Mouse (Mus musculus) hindbrain, postnatal 0 days (tissue): ENCODE data around the gene Mcoln3. TPM values are rescaled to one million over a fixed set of nuclear protein-coding genes. Genes with fewer than 3 reads are reported as not detected.
A peak's percentile ranks its signal among the peaks of the same experiment; 100 is the strongest.

Experiments used
- ATAC-seq: fragments of 200-750 bp; cut with Nextera tagmentation; 2 replicates; pipeline ENCODE4 v1.8.0; 2017; ENCODE audit warnings: mild to moderate bottlenecking, moderate TSS enrichment, moderate library complexity
- DNase-seq: peaks from one replicate; pipeline ENCODE4 v3.0.0-alpha.2; 2015; ENCODE audit warnings: low spot score
- H3K27ac ChIP-seq: fragments of 300-500 bp; sonication (generic); 2 replicates; pipeline ENCODE4 v1.5.1; 2014; ENCODE audit warnings: mild to moderate bottlenecking
- H3K27me3 ChIP-seq: fragments of 300-500 bp; sonication (generic); 2 replicates; pipeline ENCODE4 v1.6.1; 2014; ENCODE audit warnings: low read length, mixed read lengths; ENCODE audit not compliant: insufficient read depth
- H3K36me3 ChIP-seq: fragments of 300-500 bp; sonication (generic); 2 replicates; pipeline ENCODE4 v1.6.1; 2014; ENCODE audit warnings: low read length, mixed read lengths; ENCODE audit not compliant: insufficient read depth
- H3K4me1 ChIP-seq: fragments of 300-500 bp; sonication (generic); 2 replicates; pipeline ENCODE4 v1.6.1; 2014; ENCODE audit warnings: antibody characterized with exemption, low read length, mixed read lengths; ENCODE audit not compliant: insufficient read depth
- H3K4me2 ChIP-seq: fragments of 300-500 bp; sonication (generic); 2 replicates; pipeline ENCODE4 v1.6.1; 2014; ENCODE audit warnings: low read depth, mild to moderate bottlenecking, low read length, moderate library complexity, mixed read lengths
- H3K4me3 ChIP-seq: fragments of 300-500 bp; sonication (generic); 2 replicates; pipeline ENCODE4 v1.5.1; 2014; ENCODE audit warnings: low read length
- H3K9ac ChIP-seq: fragments of 300-500 bp; sonication (generic); replicated peaks from 2 replicates; pipeline ENCODE4 v1.6.1; 2014; ENCODE audit warnings: mild to moderate bottlenecking, low read length, moderate library complexity, mixed read lengths
- H3K9me3 ChIP-seq: fragments of 300-500 bp; sonication (generic); 2 replicates; pipeline ENCODE4 v1.6.1; 2016; ENCODE audit warnings: low read length, mixed read lengths
- CTCF ChIP-seq: IDR thresholded peaks from 2 replicates; pipeline ENCODE4 v1.5.1; 2016; ENCODE audit warnings: antibody characterized with exemption, control low read depth, low read depth
- WGBS: fragments of 180-500 bp; shearing (Covaris S2); extraction: QIAGEN DNeasy Blood & Tissue Kit; methylation state at CpG from one replicate; pipeline ENCODE4 v1.1.7; 2014; 5-methylcytosine and 5-hydroxymethylcytosine counted together
- polyA plus RNA-seq: library from polyadenylated mRNA; unstranded; fragments of >200 nt; fragmentation: Nextera tagmentation; extraction: Ambion mirVana; gene quantifications from 2 replicates; pipeline ENCODE4 v1.2.1, GENCODE M21; 2015
- total RNA-seq: library from RNA; depleted of rRNA; stranded (reverse); fragments of >200 nt; gene quantifications from 2 replicates; pipeline ENCODE4 v1.2.3, GENCODE M21; 2014

Gene Mcoln3
- total and polyA plus RNA-seq, 2 experiments from 2014 or later = 0.10 TPM; not detected in 1

- WGBS = 85% methylated on average over 2 of the region's 2 CpGs
- H3K4me3 ChIP-seq = no peak overlapping the region
- H3K9me3 ChIP-seq = no peaks in the 10 kb centered on the region
These were observed 6.9 kb upstream of the Mcoln3 start for GRCm38 (mm10) chr3:146110358-146110757.

GRCm38 (mm10) chr3:146110916-146111315 lies 6.3 kb upstream of the Mcoln3 start:
- WGBS = 76% methylated on average over 6 of the region's 6 CpGs

More at GRCm38 (mm10) chr3:146110358-146110757, 6.9 kb upstream of the Mcoln3 start:
- no peak for TF ChIP-seq CTCF
- Histone ChIP-seq H3K27ac (no peak overlapping the region), H3K27me3 (no peaks in the 10 kb centered on the region), H3K9ac (no peak overlapping the region), H3K4me2 (no peak overlapping the region), H3K4me1 (0 out of 2 replicates have a peak, but pooled peaks cover 3% of the 10 kb centered on the region), H3K36me3 (no peaks in the 10 kb centered on the region)
- no peak for DNase-seq
- no peak for ATAC-seq

GRCm38 (mm10) chr3:146117997-146118457 lies 777 bp downstream of the Mcoln3 start:
- Histone ChIP-seq H3K9ac (no peak overlapping the region), H3K9me3 (no peaks in the 10 kb centered on the region), H3K36me3 (no peaks in the 10 kb centered on the region), H3K27ac (no peak overlapping the region), H3K27me3 (peaks cover 13% of the 10 kb centered on the region), H3K4me3 (no peak overlapping the region), H3K4me1 (0 out of 2 replicates have a peak, but pooled peaks cover 5% of the 10 kb centered on the region), H3K4me2 (no peak overlapping the region)
- 58% methylated on average over 9 of the region's 9 CpGs for WGBS
- DNase-seq (no peak), ATAC-seq (no peak)
- TF ChIP-seq CTCF = no peak

More at GRCm38 (mm10) chr3:146110916-146111315, 6.3 kb upstream of the Mcoln3 start:
- TF ChIP-seq CTCF = no peak
- Histone ChIP-seq H3K9ac (no peak overlapping the region), H3K36me3 (no peaks in the 10 kb centered on the region), H3K4me2 (no peak overlapping the region), H3K27me3 (no peaks in the 10 kb centered on the region), H3K9me3 (no peaks in the 10 kb centered on the region), H3K4me1 (0 out of 2 replicates have a peak, but pooled peaks cover 3% of the 10 kb centered on the region), H3K4me3 (no peak overlapping the region), H3K27ac (no peak overlapping the region)
- no peak for ATAC-seq
- DNase-seq = no peak

GRCm38 (mm10) chr3:146121310-146122124 lies 4.3 kb downstream of the Mcoln3 start:
- H3K4me2 ChIP-seq = peak overlapping the region; percentile 41
- no peak overlapping the region for H3K9ac ChIP-seq
- peak; percentile 36; the same call in 1 of the 2 replicates for ATAC-seq
- no peak overlapping the region for H3K27ac ChIP-seq
- no peak for TF ChIP-seq CTCF
- peaks cover 12% of the 10 kb centered on the region for H3K27me3 ChIP-seq
- DNase-seq = peak; percentile 13
- H3K9me3 ChIP-seq = no peaks in the 10 kb centered on the region
- WGBS = 12% methylated on average over 25 of the region's 25 CpGs
- H3K4me3 ChIP-seq = no peak overlapping the region; the same call in 1 of the 2 replicates
- 0 out of 2 replicates have a peak, but pooled peaks cover 5% of the 10 kb centered on the region for H3K4me1 ChIP-seq
- no peaks in the 10 kb centered on the region for H3K36me3 ChIP-seq

GRCm38 (mm10) chr3:146122125-146122420 lies 4.8 kb downstream of the Mcoln3 start:
- no peak for TF ChIP-seq CTCF
- H3K9me3 ChIP-seq = no peaks in the 10 kb centered on the region
- H3K4me3 ChIP-seq = no peak overlapping the region
- WGBS = 65% methylated on average over 3 of the region's 3 CpGs
- peaks cover 6% of the 10 kb centered on the region for H3K27me3 ChIP-seq
- ATAC-seq (no peak), DNase-seq (no peak)
- no peaks in the 10 kb centered on the region for H3K36me3 ChIP-seq
- H3K4me2 ChIP-seq = no peak overlapping the region; the same call in 1 of the 2 replicates
- no peak overlapping the region for H3K9ac ChIP-seq
- 0 out of 2 replicates have a peak, but pooled peaks cover 5% of the 10 kb centered on the region for H3K4me1 ChIP-seq
- H3K27ac ChIP-seq = no peak overlapping the region

GRCm38 (mm10) chr3:146122807-146123463 lies 5.7 kb downstream of the Mcoln3 start:
- no peak for TF ChIP-seq CTCF
- no peaks in the 10 kb centered on the region for H3K9me3 ChIP-seq
- H3K9ac ChIP-seq = no peak overlapping the region
- WGBS = 80% methylated on average over 8 of the region's 8 CpGs
- H3K27me3 ChIP-seq = no peaks in the 10 kb centered on the region
- H3K36me3 ChIP-seq = no peaks in the 10 kb centered on the region
- no peak overlapping the region for H3K4me3 ChIP-seq
- no peak for DNase-seq
- no peaks in the 10 kb centered on the region for H3K4me1 ChIP-seq
- H3K4me2 ChIP-seq = no peak overlapping the region
- no peak for ATAC-seq
- H3K27ac ChIP-seq = no peak overlapping the region
